Mouse (Mus musculus) cerebellum, postnatal 25 days (tissue): ENCODE data around the gene Rbp1.

Experiments used
- DNase-seq, 2 experiments: peaks; one replicate each; pipeline ENCODE4 v3.0.0; 2021; ENCODE audit warnings: mixed read lengths in 2 of 2

Rbp1 gene

GRCm38 (mm10) chr9:98425351-98425880, 2.7 kb downstream of the Rbp1 start:
- DNase-seq = no peak

GRCm38 (mm10) chr9:98427906-98428517, 5.3 kb downstream of the Rbp1 start:
- DNase-seq = no peak

GRCm38 (mm10) chr9:98428783-98429182, 6.0 kb downstream of the Rbp1 start:
- no peak for DNase-seq

GRCm38 (mm10) chr9:98429806-98430205, 7.0 kb downstream of the Rbp1 start:
- DNase-seq = no peak

GRCm38 (mm10) chr9:98430528-98430927, 7.8 kb downstream of the Rbp1 start:
- no peak for DNase-seq

GRCm38 (mm10) chr9:98433021-98433420, 10.3 kb downstream of the Rbp1 start:
- DNase-seq = no peak

- no peak for DNase-seq
Measured at GRCm38 (mm10) chr9:98433956-98434588, 11.3 kb downstream of the Rbp1 start.

- DNase-seq = no peak
Measured at GRCm38 (mm10) chr9:98437819-98438218, 15.1 kb downstream of the Rbp1 start.

GRCm38 (mm10) chr9:98439091-98439490, 16.3 kb downstream of the Rbp1 start:
- no peak for DNase-seq

- peak in 1 of 2 experiments; percentile 22 for DNase-seq
Measured at GRCm38 (mm10) chr9:98442638-98443037, 19.9 kb downstream of the Rbp1 start.

- DNase-seq = no peak
Measured at GRCm38 (mm10) chr9:98445359-98446149, 22.8 kb downstream of the Rbp1 start.

GRCm38 (mm10) chr9:98450976-98451375, 28.2 kb downstream of the Rbp1 start:
- no peak for DNase-seq

GRCm38 (mm10) chr9:98466709-98467108, 43.9 kb downstream of the Rbp1 start:
- DNase-seq = no peak

- DNase-seq = no peak
Measured at GRCm38 (mm10) chr9:98480172-98480749, 57.5 kb downstream of the Rbp1 start.

GRCm38 (mm10) chr9:98482256-98482655, 59.5 kb downstream of the Rbp1 start:
- DNase-seq = no peak

- no peak for DNase-seq
Measured at GRCm38 (mm10) chr9:98485020-98485419, 62.3 kb downstream of the Rbp1 start.

- no peak for DNase-seq
Measured at GRCm38 (mm10) chr9:98485815-98486214, 63.1 kb downstream of the Rbp1 start, which contains the start of gene Rbp2. Gene Rbp2, plus strand, starts transcription at chr9:98486115.

GRCm38 (mm10) chr9:98487273-98487672, 64.5 kb downstream of the Rbp1 start:
- no peak for DNase-seq

GRCm38 (mm10) chr9:98489532-98489931, 66.8 kb downstream of the Rbp1 start:
- no peak for DNase-seq

- no peak for DNase-seq
Measured at GRCm38 (mm10) chr9:98490128-98490527, 67.4 kb downstream of the Rbp1 start.

- no peak for DNase-seq
Measured at GRCm38 (mm10) chr9:98491071-98491470, 68.3 kb downstream of the Rbp1 start.

- no peak for DNase-seq
Measured at GRCm38 (mm10) chr9:98492212-98492611, 69.5 kb downstream of the Rbp1 start.

GRCm38 (mm10) chr9:98492821-98493220, 70.1 kb downstream of the Rbp1 start:
- DNase-seq = no peak
